Mouse (Mus musculus) hindbrain, embryonic 12.5 days (tissue): Measurements from ENCODE around the gene Btbd2. TPM values are rescaled to one million over a fixed set of nuclear protein-coding genes. Genes with fewer than 3 reads are reported as not detected.
"Not testable (repeated sequence)": the region's sequence is repeated elsewhere in the genome, so short reads cannot be mapped to it uniquely, and the experiment has no call there.

Experiments
- ATAC-seq: fragments of 200-750 bp; cut with Nextera tagmentation; 2 replicates; pipeline ENCODE4 v1.8.0; 2017; ENCODE audit warnings: moderate TSS enrichment; ENCODE audit not compliant: low FRiP score
- H3K27ac ChIP-seq: fragments of 300-500 bp; sonication (generic); 2 replicates; pipeline ENCODE4 v1.5.1; 2016; ENCODE audit warnings: mild to moderate bottlenecking
- H3K27me3 ChIP-seq: fragments of 300-500 bp; sonication (generic); 2 replicates; pipeline ENCODE4 v1.6.1; 2016; ENCODE audit warnings: mild to moderate bottlenecking
- H3K36me3 ChIP-seq: fragments of 300-500 bp; sonication (generic); 2 replicates; pipeline ENCODE4 v1.6.1; 2016; ENCODE audit warnings: mild to moderate bottlenecking
- H3K4me1 ChIP-seq: fragments of 300-500 bp; sonication (generic); 2 replicates; pipeline ENCODE4 v1.6.1; 2016
- H3K4me2 ChIP-seq: fragments of 300-500 bp; sonication (generic); replicated peaks from 2 replicates; pipeline ENCODE4 v1.6.1; 2016; ENCODE audit warnings: mild to moderate bottlenecking
- H3K4me3 ChIP-seq: fragments of 300-500 bp; sonication (generic); 2 replicates; pipeline ENCODE4 v1.5.1; 2016; ENCODE audit warnings: mild to moderate bottlenecking
- H3K9ac ChIP-seq: fragments of 300-500 bp; sonication (generic); 2 replicates; pipeline ENCODE4 v1.6.1; 2016; ENCODE audit warnings: mild to moderate bottlenecking, moderate library complexity
- H3K9me3 ChIP-seq: fragments of 300-500 bp; sonication (generic); replicated peaks from 2 replicates; pipeline ENCODE4 v1.6.1; 2016; ENCODE audit warnings: mild to moderate bottlenecking
- WGBS: fragments of 180-500 bp; shearing (Covaris S2); methylation state at CpG from one replicate; pipeline ENCODE4 v1.1.7; 2016; 5-methylcytosine and 5-hydroxymethylcytosine counted together
- microRNA-seq: library from miRNA; unstranded; fragments of <30 nt; microRNA quantifications from one replicate; pipeline ENCODE4, GENCODE M21; 2017
- polyA plus RNA-seq: library from polyadenylated mRNA; unstranded; fragments of >200 nt; fragmentation: Nextera tagmentation; extraction: Ambion mirVana; gene quantifications from 2 replicates; pipeline ENCODE4 v1.2.1, GENCODE M21; 2016

Gene Btbd2
- polyA plus RNA-seq, 1 experiment from 2014 or later = 96.4 TPM

- peak within 1 kb of the TSS; percentile 3; the same call in 1 of the 2 replicates for H3K4me3 ChIP-seq
- WGBS = 89% methylated on average over 4 of the region's 4 CpGs
Observed at GRCm38 (mm10) chr10:80605721-80606120, 51.1 kb downstream of the Btbd2 start, which contains the start of gene Gm49322. TSS of gene Gm49322 (plus strand) at chr10:80606021.

GRCm38 (mm10) chr10:80604988-80605387 is 51.9 kb downstream of the Btbd2 start:
- Histone ChIP-seq H3K4me2 (no peak overlapping the region), H3K9ac (no peak overlapping the region), H3K4me1 (peaks cover 20% of the 10 kb centered on the region), H3K36me3 (peaks cover 39% of the 10 kb centered on the region), H3K9me3 (no peaks in the 10 kb centered on the region), H3K27me3 (no peaks in the 10 kb centered on the region), H3K27ac (no peak overlapping the region), H3K4me3 (no peak overlapping the region)
- ATAC-seq = no peak
- WGBS = 90% methylated on average over 2 of the region's 2 CpGs

More at GRCm38 (mm10) chr10:80605721-80606120, 51.1 kb downstream of the Btbd2 start, which contains the start of gene Gm49322:
- not testable (repeated sequence) for H3K27ac ChIP-seq, H3K4me2 ChIP-seq, H3K9ac ChIP-seq, H3K27me3 ChIP-seq, ATAC-seq, H3K9me3 ChIP-seq
- Histone ChIP-seq H3K4me1 (peaks cover 20% of the 10 kb centered on the region), H3K36me3 (peaks cover 40% of the 10 kb centered on the region)

GRCm38 (mm10) chr10:80604001-80604509 is 52.8 kb downstream of the Btbd2 start:
- no peak for ATAC-seq
- peaks cover 20% of the 10 kb centered on the region for H3K4me1 ChIP-seq
- H3K36me3 ChIP-seq = peaks cover 30% of the 10 kb centered on the region
- 90% methylated on average over 7 of the region's 7 CpGs for WGBS
- H3K27me3 ChIP-seq = no peaks in the 10 kb centered on the region
- H3K9me3 ChIP-seq = no peaks in the 10 kb centered on the region
- H3K4me2 ChIP-seq = peak overlapping the region; percentile 95
- peak overlapping the region; percentile 60 for H3K4me3 ChIP-seq
- H3K27ac ChIP-seq = no peak overlapping the region
- peak overlapping the region; percentile 71; the same call in 1 of the 2 replicates for H3K9ac ChIP-seq

GRCm38 (mm10) chr10:80603364-80603763 is 53.5 kb downstream of the Btbd2 start:
- Histone ChIP-seq H3K4me3 (peak overlapping the region; percentile 60), H3K9me3 (no peaks in the 10 kb centered on the region), H3K27ac (peak overlapping the region; percentile 82), H3K4me1 (peaks cover 20% of the 10 kb centered on the region), H3K27me3 (no peaks in the 10 kb centered on the region), H3K4me2 (peak overlapping the region; percentile 95), H3K9ac (peak overlapping the region; percentile 71), H3K36me3 (peaks cover 23% of the 10 kb centered on the region)
- peak; percentile 19; the same call in 1 of the 2 replicates for ATAC-seq
- 36% methylated on average over 7 of the region's 7 CpGs for WGBS

GRCm38 (mm10) chr10:80602698-80603325 is 54.1 kb downstream of the Btbd2 start, which contains the start of the genes Scamp4 and Adat3:
TSS of gene Scamp4 (plus strand) at chr10:80602872.
TSS of gene Adat3 (plus strand) at chr10:80602880.
- peak within 1 kb of the TSS; percentile 71 for H3K9ac ChIP-seq
- peak within 1 kb of the TSS; percentile 82 for H3K27ac ChIP-seq
- peaks cover 17% of the 10 kb centered on the region for H3K36me3 ChIP-seq
- peak within 1 kb of the TSS; percentile 60 for H3K4me3 ChIP-seq
- H3K27me3 ChIP-seq = no peaks in the 10 kb centered on the region
- peak; percentile 95 for ATAC-seq
- H3K4me1 ChIP-seq = peaks cover 20% of the 10 kb centered on the region
- WGBS = under 1% methylated on average over 54 of the region's 54 CpGs
- no peaks in the 10 kb centered on the region for H3K9me3 ChIP-seq
- H3K4me2 ChIP-seq = peak within 1 kb of the TSS; percentile 95

- H3K9me3 ChIP-seq = no peaks in the 10 kb centered on the region
- H3K4me3 ChIP-seq = no peak overlapping the region
- H3K4me2 ChIP-seq = no peak overlapping the region
- WGBS = 39% methylated on average over 4 of the region's 4 CpGs
- H3K27me3 ChIP-seq = peaks cover 2% of the 10 kb centered on the region; the same call in 1 of the 2 replicates
- H3K36me3 ChIP-seq = no peaks in the 10 kb centered on the region
- no peak overlapping the region for H3K9ac ChIP-seq
- ATAC-seq = no peak
- H3K4me1 ChIP-seq = no peaks in the 10 kb centered on the region
- H3K27ac ChIP-seq = no peak overlapping the region
Observed at GRCm38 (mm10) chr10:80596318-80596717, 60.6 kb downstream of the Btbd2 start.

Small RNAs within 50 kb of the gene (microRNA-seq; reads per million reads assigned to microRNA genes)
- not detected for gene Mir6912

Other genes starting within 250 kb of the Btbd2 start
- 176 and 178 TPM in 2 replicates for gene Tcf3, start 223.4 kb downstream of the Btbd2 start, polyA plus RNA-seq
- 1.7 and 2.3 TPM in 2 replicates for gene Onecut3, start 162.2 kb downstream of the Btbd2 start, polyA plus RNA-seq
- gene Atp8b3, start 117.9 kb downstream of the Btbd2 start, polyA plus RNA-seq = 0.93 and 1.1 TPM in 2 replicates
- 33.1 and 33.8 TPM in 2 replicates for gene Rexo1, start 95.5 kb downstream of the Btbd2 start, polyA plus RNA-seq
- 7.1 and 8.1 TPM in 2 replicates for gene Klf16, start 79.8 kb downstream of the Btbd2 start, polyA plus RNA-seq
- gene Abhd17a, start 66.7 kb downstream of the Btbd2 start, polyA plus RNA-seq = 112 and 118 TPM in 2 replicates
- gene Scamp4, start 54.2 kb downstream of the Btbd2 start, polyA plus RNA-seq = 60.3 and 69.4 TPM in 2 replicates
- gene Adat3, start 54.2 kb downstream of the Btbd2 start, polyA plus RNA-seq = 4.8 and 5.5 TPM in 2 replicates
- gene Gm49322, start 51.0 kb downstream of the Btbd2 start, polyA plus RNA-seq = 5.2 and 5.3 TPM in 2 replicates
- gene Csnk1g2, start 34.2 kb downstream of the Btbd2 start, polyA plus RNA-seq = 190 and 192 TPM in 2 replicates
- 88.1 and 90.3 TPM in 2 replicates for gene Mknk2, start 21.0 kb upstream of the Btbd2 start, polyA plus RNA-seq
- 56.5 and 62.9 TPM in 2 replicates for gene Mob3a, start 44.9 kb upstream of the Btbd2 start, polyA plus RNA-seq
- gene Izumo4, start 45.1 kb upstream of the Btbd2 start, polyA plus RNA-seq = 27.1 and 30.5 TPM in 2 replicates
- 101 TPM in 2 replicates for gene Ap3d1, start 85.2 kb upstream of the Btbd2 start, polyA plus RNA-seq
- 25.9 and 27.4 TPM in 2 replicates for gene Dot1l, start 98.1 kb upstream of the Btbd2 start, polyA plus RNA-seq
- gene Sf3a2, start 141.1 kb upstream of the Btbd2 start, polyA plus RNA-seq = 65.3 and 71.8 TPM in 2 replicates
- gene Plekhj1, start 141.6 kb upstream of the Btbd2 start, polyA plus RNA-seq = 139 TPM in 2 replicates
- gene Amh, start 148.2 kb upstream of the Btbd2 start, polyA plus RNA-seq = not detected in 2 replicates
- 0.83 and 1.7 TPM in 2 replicates for gene Jsrp1, start 156.4 kb upstream of the Btbd2 start, polyA plus RNA-seq
- gene Oaz1, start 169.6 kb upstream of the Btbd2 start, polyA plus RNA-seq = 1,255 and 1,389 TPM in 2 replicates
- 0.74 and 0.94 TPM in 2 replicates for gene Lingo3, start 187.0 kb upstream of the Btbd2 start, polyA plus RNA-seq
- gene Lsm7, start 198.1 kb upstream of the Btbd2 start, polyA plus RNA-seq = 214 and 250 TPM in 2 replicates
- 56.6 and 58.8 TPM in 2 replicates for gene Sppl2b, start 198.2 kb upstream of the Btbd2 start, polyA plus RNA-seq
- 0.08 TPM in 2 replicates for gene Tmprss9, start 214.8 kb upstream of the Btbd2 start, polyA plus RNA-seq
- gene Timm13, start 243.9 kb upstream of the Btbd2 start, polyA plus RNA-seq = 271 and 305 TPM in 2 replicates